Mouse (Mus musculus) lung, embryonic 15.5 days (tissue): ENCODE measurements around the gene Snx30. TPM values are rescaled to one million over a fixed set of nuclear protein-coding genes. Genes with fewer than 3 reads are reported as not detected.

ENCODE experiments used
- ATAC-seq: fragments of 200-750 bp; cut with Nextera tagmentation; 2 replicates; pipeline ENCODE4 v1.8.0; 2017; ENCODE audit warnings: moderate number of reproducible peaks, borderline replicate concordance; ENCODE audit not compliant: low FRiP score, low TSS enrichment; ENCODE audit errors: extremely low read depth
- H3K27ac ChIP-seq: fragments of 300-500 bp; sonication (generic); 2 replicates; pipeline ENCODE4 v1.5.1; 2015; ENCODE audit warnings: moderate library complexity, mild to moderate bottlenecking, inconsistent platforms
- H3K27me3 ChIP-seq: fragments of 300-500 bp; sonication (generic); 2 replicates; pipeline ENCODE4 v1.6.1; 2015; ENCODE audit warnings: inconsistent platforms
- H3K36me3 ChIP-seq: fragments of 300-500 bp; sonication (generic); 2 replicates; pipeline ENCODE4 v1.6.1; 2015; ENCODE audit warnings: inconsistent platforms
- H3K4me1 ChIP-seq: fragments of 300-500 bp; sonication (generic); 2 replicates; pipeline ENCODE4 v1.6.1; 2015; ENCODE audit warnings: inconsistent platforms
- H3K4me2 ChIP-seq: fragments of 300-500 bp; sonication (generic); 2 replicates; pipeline ENCODE4 v1.6.1; 2015; ENCODE audit warnings: inconsistent platforms, mild to moderate bottlenecking, moderate library complexity
- H3K4me3 ChIP-seq: fragments of 300-500 bp; sonication (generic); 2 replicates; pipeline ENCODE4 v1.5.1; 2015; ENCODE audit warnings: mild to moderate bottlenecking, inconsistent platforms
- H3K9ac ChIP-seq: fragments of 300-500 bp; sonication (generic); 2 replicates; pipeline ENCODE4 v1.6.1; 2015; ENCODE audit warnings: inconsistent platforms
- H3K9me3 ChIP-seq: fragments of 300-500 bp; sonication (generic); 2 replicates; pipeline ENCODE4 v1.6.1; 2016; ENCODE audit warnings: inconsistent platforms
- WGBS: fragments of 180-500 bp; shearing (Covaris S2); methylation state at CpG from one replicate; pipeline ENCODE4 v1.1.7; 2015; 5-methylcytosine and 5-hydroxymethylcytosine counted together
- polyA plus RNA-seq: library from polyadenylated mRNA; unstranded; fragments of >200 nt; fragmentation: Nextera tagmentation; extraction: Ambion mirVana; gene quantifications from 2 replicates; pipeline ENCODE4 v1.2.1, GENCODE M21; 2015

The Snx30 gene
- polyA plus RNA-seq, 1 experiment from 2014 or later: 10.0 TPM

DNA sequence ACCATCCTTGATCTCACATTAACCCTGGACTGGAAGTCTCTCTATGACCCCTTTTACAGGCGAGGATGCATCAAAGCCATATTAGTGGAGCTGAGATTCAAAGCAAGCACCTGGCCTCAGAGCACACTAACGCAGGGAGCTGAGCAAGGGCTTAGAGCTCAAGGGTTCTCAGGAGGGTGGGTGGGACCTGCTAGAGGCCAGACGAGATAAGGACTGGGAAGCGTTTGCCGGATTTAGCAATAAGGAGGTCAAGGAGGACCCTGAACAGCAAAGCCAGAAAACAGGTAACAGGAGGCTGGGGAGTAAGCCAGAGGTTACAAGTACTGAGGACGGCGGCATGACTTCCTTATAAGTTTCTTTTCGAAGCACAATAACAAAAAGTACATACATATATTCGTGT lies 10.8 kb downstream of the Snx30 start:
- H3K4me1 ChIP-seq: peaks cover 56% of the 10 kb centered on the region
- H3K36me3 ChIP-seq: no peaks in the 10 kb centered on the region
- ATAC-seq: no peak
- H3K9me3 ChIP-seq: no peaks in the 10 kb centered on the region
- H3K27me3 ChIP-seq: no peaks in the 10 kb centered on the region
- WGBS: 45% methylated on average over 9 of the region's 9 CpGs
- H3K4me3 ChIP-seq: no peak overlapping the region
- no peak overlapping the region; the same call in 1 of the 2 replicates for H3K4me2 ChIP-seq
- peak overlapping the region; percentile 39; the same call in 1 of the 2 replicates for H3K27ac ChIP-seq
- no peak overlapping the region for H3K9ac ChIP-seq

DNA sequence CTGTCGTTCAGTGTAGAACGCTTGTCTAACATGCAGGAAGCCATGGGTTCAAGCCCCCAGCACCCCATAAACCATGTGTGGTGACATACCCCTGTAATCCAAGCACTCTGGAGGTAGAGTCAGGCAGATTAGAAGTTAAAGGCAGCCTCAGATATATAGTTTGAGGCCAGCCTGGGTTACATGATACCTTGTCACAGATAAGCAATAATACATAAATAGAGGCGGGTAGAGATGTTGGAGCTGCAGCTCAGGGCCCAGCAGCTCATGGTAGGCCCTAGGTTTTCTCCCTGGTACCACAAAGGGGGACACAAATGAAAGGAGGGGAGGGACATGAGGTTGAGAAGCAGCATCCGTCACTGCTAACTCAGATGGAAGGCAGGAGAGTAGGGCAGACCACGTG lies 12.2 kb downstream of the Snx30 start:
- no peaks in the 10 kb centered on the region for H3K36me3 ChIP-seq
- 78% methylated on average over 5 of the region's 5 CpGs for WGBS
- no peak overlapping the region for H3K4me2 ChIP-seq
- no peak for ATAC-seq
- H3K27ac ChIP-seq: no peak overlapping the region
- H3K27me3 ChIP-seq: no peaks in the 10 kb centered on the region
- H3K9ac ChIP-seq: no peak overlapping the region
- H3K4me1 ChIP-seq: peaks cover 56% of the 10 kb centered on the region
- no peaks in the 10 kb centered on the region for H3K9me3 ChIP-seq
- H3K4me3 ChIP-seq: no peak overlapping the region

DNA sequence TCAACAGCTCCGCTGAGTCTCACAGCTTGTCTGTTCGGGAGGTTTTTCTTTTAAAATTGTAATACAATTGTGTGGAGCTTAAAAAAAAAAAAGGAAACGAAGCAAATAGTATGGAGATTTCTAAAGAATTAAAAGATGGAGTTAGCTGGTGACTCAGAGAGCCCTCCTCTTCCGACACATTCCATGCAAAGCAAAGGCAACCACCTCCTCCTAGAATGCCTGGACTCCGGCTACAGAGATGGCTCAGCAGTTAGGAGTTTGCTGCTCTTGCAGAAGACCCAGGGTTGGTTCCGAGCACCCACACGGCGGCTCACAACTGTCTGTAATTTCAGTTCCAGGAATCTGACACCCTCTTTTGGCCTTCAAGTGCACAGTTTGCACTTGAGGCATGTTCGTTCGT lies 12.9 kb downstream of the Snx30 start:
- ATAC-seq: no peak
- no peaks in the 10 kb centered on the region for H3K27me3 ChIP-seq
- no peak overlapping the region for H3K4me3 ChIP-seq
- no peaks in the 10 kb centered on the region for H3K9me3 ChIP-seq
- H3K4me1 ChIP-seq: peaks cover 56% of the 10 kb centered on the region
- H3K36me3 ChIP-seq: no peaks in the 10 kb centered on the region
- H3K27ac ChIP-seq: peak overlapping the region; percentile 81
- 0 out of 2 replicates have a peak overlapping the region, but pooled peaks have one; percentile 32 for H3K4me2 ChIP-seq
- WGBS: 70% methylated on average over 10 of the region's 10 CpGs
- no peak overlapping the region for H3K9ac ChIP-seq

DNA sequence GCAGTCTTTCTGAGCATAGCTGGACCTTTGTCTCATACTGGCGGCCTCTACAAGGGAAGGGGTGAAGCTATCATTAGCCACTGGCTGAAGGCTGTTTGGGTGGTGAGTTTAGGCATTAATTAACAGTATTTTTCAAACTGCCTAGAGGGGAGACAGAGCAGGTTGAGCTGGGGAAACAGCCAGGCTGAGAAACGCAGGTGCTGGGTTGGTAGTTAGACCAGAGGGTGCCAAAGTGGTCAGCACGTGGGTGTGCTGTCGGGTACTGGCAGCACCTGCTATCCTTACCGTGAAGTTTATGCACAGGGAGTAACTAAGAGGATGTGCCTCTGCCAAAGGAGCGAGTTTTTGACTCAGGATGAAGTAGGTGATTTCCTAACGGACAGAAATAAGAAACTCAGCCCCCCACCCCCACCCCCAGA lies 13.4 kb downstream of the Snx30 start:
- no peaks in the 10 kb centered on the region for H3K9me3 ChIP-seq
- H3K4me2 ChIP-seq: peak overlapping the region; percentile 32
- H3K4me1 ChIP-seq: peaks cover 55% of the 10 kb centered on the region
- H3K9ac ChIP-seq: no peak overlapping the region
- H3K36me3 ChIP-seq: no peaks in the 10 kb centered on the region
- ATAC-seq: no peak; the same call in 1 of the 2 replicates
- 35% methylated on average over 7 of the region's 7 CpGs for WGBS
- no peak overlapping the region for H3K4me3 ChIP-seq
- H3K27me3 ChIP-seq: no peaks in the 10 kb centered on the region
- H3K27ac ChIP-seq: peak overlapping the region; percentile 81

DNA sequence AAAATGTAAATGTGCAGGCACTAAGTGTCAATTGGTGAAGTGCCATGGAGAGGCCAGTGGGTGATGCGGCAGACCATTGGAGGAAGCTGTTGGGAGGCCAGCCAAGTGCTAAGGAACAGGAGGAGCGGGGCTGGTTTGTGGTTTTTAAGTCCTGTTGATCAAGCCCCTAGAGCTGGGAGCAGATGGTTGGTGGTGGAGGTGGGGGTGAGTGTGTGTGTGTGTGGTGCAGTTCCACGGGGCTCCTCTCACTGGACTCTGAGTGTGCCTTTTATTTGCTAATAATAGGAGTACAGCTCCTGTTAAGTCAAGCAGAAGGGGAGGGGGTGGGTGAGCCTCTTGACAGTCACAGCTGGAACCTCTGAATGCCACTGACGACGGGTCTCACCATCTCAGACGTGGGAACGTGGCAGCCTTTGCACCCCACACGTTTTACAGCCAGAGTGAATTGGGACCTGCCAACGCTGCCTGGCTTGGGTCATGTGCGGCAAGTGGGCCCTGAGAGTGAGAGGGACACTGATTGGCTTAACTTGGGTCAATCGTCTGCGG lies 13.9 kb downstream of the Snx30 start:
- Histone ChIP-seq H3K27me3 (no peaks in the 10 kb centered on the region), H3K4me2 (peak overlapping the region; percentile 32), H3K36me3 (no peaks in the 10 kb centered on the region), H3K4me1 (peaks cover 50% of the 10 kb centered on the region), H3K9me3 (no peaks in the 10 kb centered on the region), H3K27ac (peak overlapping the region; percentile 81), H3K9ac (no peak overlapping the region), H3K4me3 (no peak overlapping the region)
- peak; percentile 74 for ATAC-seq
- WGBS: 29% methylated on average over 12 of the region's 12 CpGs

DNA sequence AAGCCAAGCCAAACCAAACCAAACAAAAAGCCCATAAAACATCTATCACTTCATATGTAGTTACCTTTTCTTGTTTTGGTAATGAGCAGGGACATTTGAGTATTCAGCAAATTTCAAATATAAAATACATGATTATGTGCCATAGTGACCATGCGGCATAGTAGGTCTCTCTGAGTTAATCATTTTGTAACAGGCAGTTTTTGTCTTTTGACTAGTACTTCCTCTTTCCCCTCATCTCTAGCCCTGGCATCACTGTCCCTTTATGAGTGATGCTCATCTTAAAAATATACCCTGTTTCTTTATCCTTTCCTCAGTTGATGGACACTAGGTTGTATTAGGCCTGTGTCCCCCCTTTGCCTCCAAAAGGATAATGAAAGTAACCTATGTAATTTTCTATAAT lies 15.9 kb downstream of the Snx30 start:
- no peaks in the 10 kb centered on the region for H3K36me3 ChIP-seq
- 92% methylated on average over 1 of the region's 1 CpGs for WGBS
- peaks cover 32% of the 10 kb centered on the region for H3K4me1 ChIP-seq
- H3K4me2 ChIP-seq: no peak overlapping the region
- H3K27ac ChIP-seq: no peak overlapping the region
- H3K4me3 ChIP-seq: no peak overlapping the region
- H3K27me3 ChIP-seq: no peaks in the 10 kb centered on the region
- ATAC-seq: no peak
- H3K9ac ChIP-seq: no peak overlapping the region
- no peaks in the 10 kb centered on the region for H3K9me3 ChIP-seq

DNA sequence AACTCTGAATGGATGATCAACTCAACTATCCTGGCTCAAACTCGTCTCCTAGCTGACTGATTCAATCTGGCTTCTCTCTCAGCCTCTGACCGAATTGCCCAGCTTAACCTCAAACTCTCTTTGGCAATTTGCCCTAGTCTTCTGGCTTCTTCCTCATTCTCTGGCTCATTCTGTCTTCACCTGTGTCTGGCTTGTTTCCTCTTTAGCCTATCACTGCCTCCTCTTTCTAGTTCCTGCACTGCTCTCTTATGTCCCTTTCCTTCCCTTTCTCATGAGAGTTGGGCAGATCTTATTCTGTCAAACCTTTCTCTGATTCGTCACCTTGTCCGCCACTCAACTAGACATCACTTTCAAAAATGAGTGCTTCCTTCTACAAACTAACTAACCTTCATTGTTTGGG lies 16.5 kb downstream of the Snx30 start:
- H3K9me3 ChIP-seq: no peaks in the 10 kb centered on the region
- 70% methylated on average over 4 of the region's 4 CpGs for WGBS
- no peak overlapping the region for H3K4me2 ChIP-seq
- no peaks in the 10 kb centered on the region for H3K27me3 ChIP-seq
- ATAC-seq: no peak
- no peak overlapping the region for H3K27ac ChIP-seq
- H3K4me1 ChIP-seq: peaks cover 30% of the 10 kb centered on the region
- no peak overlapping the region for H3K4me3 ChIP-seq
- H3K9ac ChIP-seq: no peak overlapping the region
- H3K36me3 ChIP-seq: no peaks in the 10 kb centered on the region

DNA sequence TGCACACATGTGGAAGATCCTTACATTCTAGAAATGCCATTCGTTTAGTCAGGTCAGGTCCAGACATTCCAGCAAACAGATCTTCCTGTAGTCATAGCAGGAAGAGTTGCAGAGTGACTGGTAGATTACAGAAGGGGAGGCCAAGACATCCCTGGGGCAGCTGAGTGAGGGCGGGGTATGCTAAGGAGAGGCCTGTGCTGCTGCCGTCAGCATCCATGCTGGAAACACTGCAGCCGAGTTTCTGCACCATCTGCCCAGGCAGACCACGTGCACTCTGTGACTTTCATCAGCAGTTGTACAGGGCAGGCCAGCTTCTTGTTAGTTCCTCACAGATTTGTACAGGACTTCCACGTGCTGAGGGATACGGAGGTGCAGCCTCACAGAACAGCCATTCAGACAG lies 17.8 kb downstream of the Snx30 start:
- Histone ChIP-seq H3K4me1 (peaks cover 16% of the 10 kb centered on the region), H3K27me3 (no peaks in the 10 kb centered on the region), H3K36me3 (no peaks in the 10 kb centered on the region), H3K27ac (no peak overlapping the region), H3K9ac (no peak overlapping the region), H3K4me3 (no peak overlapping the region), H3K9me3 (no peaks in the 10 kb centered on the region), H3K4me2 (no peak overlapping the region)
- no peak for ATAC-seq
- WGBS: 61% methylated on average over 7 of the region's 7 CpGs

DNA sequence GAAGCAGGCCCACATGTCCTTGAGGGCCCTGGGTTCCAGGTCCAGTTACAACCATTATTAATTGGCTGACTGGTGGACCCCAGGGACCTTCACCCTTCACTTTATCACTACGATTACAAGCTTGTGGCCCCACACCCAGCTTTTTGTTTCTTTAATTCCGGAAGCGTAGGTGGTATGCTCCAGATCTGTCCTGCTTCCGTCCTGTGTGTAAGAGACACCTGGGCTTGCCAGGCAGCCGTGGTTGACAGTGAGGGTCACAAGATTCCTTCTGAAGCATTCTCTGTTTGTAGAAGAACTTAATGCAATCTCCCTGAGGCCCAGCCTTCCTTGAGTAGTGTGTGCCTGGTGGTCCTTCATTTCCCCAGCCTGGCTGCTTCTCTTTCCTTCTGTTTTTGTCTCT lies 19.2 kb downstream of the Snx30 start:
- H3K9me3 ChIP-seq: no peaks in the 10 kb centered on the region
- H3K4me3 ChIP-seq: no peak overlapping the region
- H3K4me1 ChIP-seq: peaks cover 2% of the 10 kb centered on the region
- H3K4me2 ChIP-seq: no peak overlapping the region
- H3K9ac ChIP-seq: no peak overlapping the region
- no peaks in the 10 kb centered on the region for H3K27me3 ChIP-seq
- ATAC-seq: no peak
- 77% methylated on average over 5 of the region's 5 CpGs for WGBS
- no peak overlapping the region for H3K27ac ChIP-seq
- H3K36me3 ChIP-seq: no peaks in the 10 kb centered on the region

DNA sequence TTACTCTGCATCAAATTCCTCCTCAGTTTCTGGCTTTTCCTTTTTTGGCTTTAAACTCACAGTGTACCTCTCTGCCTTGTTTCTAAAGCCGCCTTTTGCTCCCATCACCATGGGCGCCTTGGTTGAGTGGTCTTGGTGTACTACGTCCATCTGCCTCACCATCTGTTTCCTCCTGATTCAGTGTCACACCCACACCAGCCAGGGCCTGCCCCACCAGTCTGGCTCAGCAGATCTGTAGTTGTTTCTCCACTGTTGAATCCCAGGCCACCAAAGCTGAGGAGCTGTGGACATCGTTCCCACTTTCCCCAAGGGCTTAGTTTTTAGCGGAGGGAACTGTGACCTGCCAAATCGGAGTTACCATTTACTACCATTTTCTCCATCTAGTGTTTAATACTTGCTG lies 20.0 kb downstream of the Snx30 start:
- no peak overlapping the region for H3K4me3 ChIP-seq
- 88% methylated on average over 6 of the region's 6 CpGs for WGBS
- ATAC-seq: no peak
- no peak overlapping the region for H3K4me2 ChIP-seq
- H3K9me3 ChIP-seq: no peaks in the 10 kb centered on the region
- H3K9ac ChIP-seq: no peak overlapping the region
- no peaks in the 10 kb centered on the region for H3K36me3 ChIP-seq
- 0 out of 2 replicates have a peak, but pooled peaks cover under 1% of the 10 kb centered on the region for H3K4me1 ChIP-seq
- no peaks in the 10 kb centered on the region for H3K27me3 ChIP-seq
- H3K27ac ChIP-seq: no peak overlapping the region

DNA sequence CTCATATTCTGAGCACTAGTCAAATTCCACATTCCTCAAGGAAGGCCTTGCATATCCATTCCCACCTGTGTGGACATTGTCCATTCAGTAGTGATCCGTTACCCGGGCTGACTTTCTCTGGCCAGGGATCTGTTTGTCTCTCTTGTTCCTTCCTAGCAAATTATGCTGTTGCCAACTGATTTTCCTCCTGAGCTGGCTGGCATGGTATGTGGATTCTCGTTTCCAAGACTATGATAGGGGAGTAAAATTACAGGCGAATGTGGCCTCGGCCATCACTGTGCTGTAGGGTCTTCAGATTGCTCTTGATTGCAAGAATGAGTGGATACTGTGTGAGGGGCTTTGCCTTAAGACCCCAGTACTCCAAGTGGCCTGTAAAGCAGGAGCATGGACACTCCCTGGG lies 20.7 kb downstream of the Snx30 start:
- Histone ChIP-seq H3K27me3 (no peaks in the 10 kb centered on the region), H3K9ac (no peak overlapping the region), H3K4me2 (no peak overlapping the region), H3K4me1 (0 out of 2 replicates have a peak, but pooled peaks cover 8% of the 10 kb centered on the region), H3K27ac (no peak overlapping the region), H3K36me3 (no peaks in the 10 kb centered on the region), H3K9me3 (no peaks in the 10 kb centered on the region), H3K4me3 (no peak overlapping the region)
- WGBS: 92% methylated on average over 5 of the region's 5 CpGs
- no peak for ATAC-seq

DNA sequence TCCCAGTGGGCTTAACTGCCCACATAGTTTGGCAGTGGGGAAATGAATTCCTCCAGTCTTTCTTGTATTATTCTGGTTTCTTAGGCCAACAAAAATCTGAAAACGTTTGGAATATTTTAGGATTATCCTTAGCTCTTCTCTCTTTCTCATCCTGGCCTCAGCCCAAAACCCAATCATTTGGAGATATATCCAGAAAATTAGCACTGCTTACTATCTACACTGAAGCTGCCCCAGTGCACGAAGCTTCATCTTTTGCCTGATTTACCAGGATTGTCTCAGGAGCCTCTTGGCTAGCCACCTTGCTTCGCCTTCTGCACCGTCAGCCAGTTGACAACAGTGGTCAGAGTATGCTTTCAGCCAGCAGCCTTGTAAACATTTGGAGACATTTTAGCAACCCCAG lies 23.4 kb downstream of the Snx30 start:
- no peak for ATAC-seq
- H3K9ac ChIP-seq: no peak overlapping the region
- no peak overlapping the region for H3K4me2 ChIP-seq
- no peaks in the 10 kb centered on the region for H3K9me3 ChIP-seq
- H3K27me3 ChIP-seq: no peaks in the 10 kb centered on the region
- no peaks in the 10 kb centered on the region for H3K36me3 ChIP-seq
- H3K4me3 ChIP-seq: no peak overlapping the region
- H3K4me1 ChIP-seq: 0 out of 2 replicates have a peak, but pooled peaks cover 10% of the 10 kb centered on the region
- H3K27ac ChIP-seq: no peak overlapping the region
- WGBS: 71% methylated on average over 4 of the region's 4 CpGs

DNA sequence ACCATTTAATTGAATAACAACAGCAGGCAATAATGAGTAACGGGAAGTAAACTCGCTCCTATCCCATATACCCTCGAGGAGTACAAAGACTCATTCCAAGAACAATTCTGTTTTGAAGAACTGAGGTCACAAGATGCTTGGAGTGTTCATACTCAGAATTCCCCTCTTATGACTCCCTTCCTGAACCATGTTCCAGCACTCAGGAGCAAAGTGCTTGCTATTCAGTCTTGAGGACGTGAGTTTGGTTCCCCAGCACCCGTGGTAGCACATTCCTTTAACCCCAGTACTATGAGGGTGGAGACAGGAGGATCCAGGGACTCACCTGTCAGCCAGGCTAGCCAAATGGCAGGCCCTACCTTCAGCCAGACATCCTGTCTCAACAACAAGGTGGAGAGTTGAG lies 25.4 kb downstream of the Snx30 start:
- H3K4me1 ChIP-seq: 0 out of 2 replicates have a peak, but pooled peaks cover 10% of the 10 kb centered on the region
- no peaks in the 10 kb centered on the region for H3K27me3 ChIP-seq
- H3K27ac ChIP-seq: no peak overlapping the region
- no peak overlapping the region for H3K4me2 ChIP-seq
- H3K9me3 ChIP-seq: no peaks in the 10 kb centered on the region
- H3K36me3 ChIP-seq: no peaks in the 10 kb centered on the region
- H3K9ac ChIP-seq: no peak overlapping the region
- 52% methylated on average over 5 of the region's 5 CpGs for WGBS
- no peak overlapping the region for H3K4me3 ChIP-seq
- no peak for ATAC-seq
